18 mouse cellular contexts compared by ENCODE assay signal in genomic region chr14:33194241-33194640, GRCm38 (mm10). TPM values are rescaled to one million over a fixed set of nuclear protein-coding genes. Genes with fewer than 3 reads are reported as not detected.
DNase-seq lines count a peak whose midpoint lies in the region; ATAC-seq and TF ChIP-seq lines count a peak whose summit lies in the region.
"Had no signal": no experiment of that assay in that cellular context is flagged by ENCODE, and none has a peak within 500 bp of the region (broad histone marks: within the 10 kb centered on the region; RNA-seq: fewer than 3 reads in every experiment).

No protein-coding gene starts in this region.

- TF ChIP-seq RAD21 in MEL (IDR thresholded peaks at IDR 0.05; ENCODE audit: low read depth, low read length), result no peak

- H3K9me3 ChIP-seq in MEL (replicated peaks; ENCODE audit: insufficient read depth, low read length), result no peaks in the 10 kb centered on the region
- no peaks in the 10 kb centered on the region for H3K9me3 ChIP-seq in liver, embryonic 14.5 days (ENCODE audit: control insufficient read depth, low read length)
- no peaks in the 10 kb centered on the region for H3K9me3 ChIP-seq in midbrain, embryonic 13.5 days
- H3K9me3 ChIP-seq: embryonic facial prominence, embryonic 13.5 days; hindbrain, embryonic 13.5 days; limb, embryonic 15.5 days had no signal

- H3K79me2 ChIP-seq in MEL (ENCODE audit: control insufficient read depth, insufficient read depth, low read length, poor library complexity), result no peaks in the 10 kb centered on the region

- no peak for ATAC-seq in liver, embryonic 14.5 days (ENCODE audit: insufficient read depth)
- peak; percentile 45 for ATAC-seq in monocyte, adult 5-6 weeks (replicated peaks; ENCODE audit: insufficient number of reproducible peaks, low FRiP score, low TSS enrichment, poor library complexity, severe bottlenecking)
- ATAC-seq in midbrain, embryonic 13.5 days, result no peak
- ATAC-seq: midbrain, embryonic 16.5 days had no signal

- no peaks in the 10 kb centered on the region for H3K36me3 ChIP-seq in MEL (ENCODE audit: control insufficient read depth in 1 of 2, insufficient read depth in 2 of 2, low read length in 2 of 2)
- no peaks in the 10 kb centered on the region for H3K36me3 ChIP-seq in liver, embryonic 14.5 days (replicated peaks; ENCODE audit: control insufficient read depth, insufficient read depth, low read depth)
- H3K36me3 ChIP-seq in midbrain, embryonic 13.5 days, result no peaks in the 10 kb centered on the region
- H3K36me3 ChIP-seq: embryonic facial prominence, embryonic 13.5 days; hindbrain, embryonic 13.5 days; limb, embryonic 15.5 days had no signal

- 0 out of 2 replicates have a peak overlapping the region, but pooled peaks have one; percentile 11 for H3K4me2 ChIP-seq in liver, embryonic 14.5 days (ENCODE audit: low read depth)
- no peak overlapping the region for H3K4me2 ChIP-seq in midbrain, embryonic 13.5 days (replicated peaks)
- H3K4me2 ChIP-seq: embryonic facial prominence, embryonic 13.5 days; hindbrain, embryonic 13.5 days; limb, embryonic 15.5 days had no signal

- TF ChIP-seq CTCF in MEL (IDR thresholded peaks at IDR 0.05 in 2 of 3, conservative IDR thresholded peaks at IDR 0.05 in 1 of 3; ENCODE audit: control insufficient read depth in 1 of 3, insufficient read depth in 1 of 3, low read depth in 2 of 3, low read length in 3 of 3, poor library complexity in 1 of 3, severe bottlenecking in 1 of 3), result no peak
- TF ChIP-seq CTCF in liver, embryonic 14.5 days (IDR thresholded peaks at IDR 0.05; ENCODE audit: low read depth), result no peak

- H3K4me3 ChIP-seq in MEL (ENCODE audit: control insufficient read depth in 1 of 2, insufficient read depth in 1 of 2, low read depth in 2 of 2, low read length in 2 of 2), result no peak overlapping the region
- H3K4me3 ChIP-seq in liver, embryonic 14.5 days (ENCODE audit: insufficient read depth in 1 of 2, low read depth in 2 of 2, low read length in 2 of 2), result no peak overlapping the region
- H3K4me3 ChIP-seq in midbrain, embryonic 13.5 days (replicated peaks), result no peak overlapping the region
- H3K4me3 ChIP-seq: embryonic facial prominence, embryonic 13.5 days; hindbrain, embryonic 13.5 days; limb, embryonic 15.5 days had no signal

- 19% methylated on average over 3 of the region's 3 CpGs for WGBS in liver, embryonic 14.5 days (ENCODE audit: insufficient replicate concordance)
- 82% methylated on average over 3 of the region's 3 CpGs for WGBS in midbrain, embryonic 13.5 days

- H3K27ac ChIP-seq in MEL (ENCODE audit: control insufficient read depth, low read depth, low read length), result no peak overlapping the region
- no peak overlapping the region for H3K27ac ChIP-seq in liver, embryonic 14.5 days
- H3K27ac ChIP-seq in midbrain, embryonic 13.5 days, result no peak overlapping the region
- H3K27ac ChIP-seq: embryonic facial prominence, embryonic 13.5 days; hindbrain, embryonic 13.5 days; limb, embryonic 15.5 days had no signal

- no peak overlapping the region for H3K9ac ChIP-seq in MEL (ENCODE audit: control insufficient read depth, low read depth, low read length, poor library complexity, severe bottlenecking)
- H3K9ac ChIP-seq in liver, embryonic 14.5 days (replicated peaks), result no peak overlapping the region
- H3K9ac ChIP-seq in midbrain, embryonic 13.5 days (replicated peaks), result no peak overlapping the region
- H3K9ac ChIP-seq: embryonic facial prominence, embryonic 13.5 days; hindbrain, embryonic 13.5 days; limb, embryonic 15.5 days had no signal

- no peak for TF ChIP-seq POLR2A in MEL (IDR thresholded peaks at IDR 0.05; ENCODE audit: control insufficient read depth in 1 of 2, insufficient read depth in 1 of 2, low read depth in 1 of 2, low read length in 2 of 2, poor library complexity in 1 of 2)

- no peaks in the 10 kb centered on the region for H3K27me3 ChIP-seq in MEL (ENCODE audit: control insufficient read depth in 1 of 2, insufficient read depth in 2 of 2, low read length in 2 of 2)
- no peaks in the 10 kb centered on the region for H3K27me3 ChIP-seq in liver, embryonic 14.5 days (ENCODE audit: control insufficient read depth, insufficient read depth, low read length)
- no peaks in the 10 kb centered on the region for H3K27me3 ChIP-seq in midbrain, embryonic 13.5 days
- H3K27me3 ChIP-seq: embryonic facial prominence, embryonic 13.5 days; hindbrain, embryonic 13.5 days; limb, embryonic 15.5 days had no signal

- peak; percentile 73 for DNase-seq in A20 (ENCODE audit: low read depth, low spot score)
- peak; percentile 29 for DNase-seq in MEL (ENCODE audit: low read depth, low spot score)
- DNase-seq in liver, embryonic 14.5 days (ENCODE audit: low read depth in 3 of 3, low spot score in 3 of 3), result no peak
- DNase-seq in frontal cortex, postnatal 14 days (ENCODE audit: low spot score in 2 of 2), result no peak
- no peak for DNase-seq in adrenal gland, postnatal 25 days
- DNase-seq: adrenal gland, postnatal 10 days; cerebellum, adult 9-10 months; gastrocnemius, postnatal 14 days; kidney, postnatal 4 days; layer of hippocampus, postnatal 36 days; right cerebral cortex, postnatal 25 days; thymus, adult 2 months had no signal

- no peak for TF ChIP-seq EP300 in MEL (IDR thresholded peaks at IDR 0.05; ENCODE audit: low read depth in 1 of 2, low read length in 2 of 2)
- no peak for TF ChIP-seq EP300 in liver, embryonic 14.5 days (IDR thresholded peaks at IDR 0.05; ENCODE audit: low read depth)

- peaks cover 0 to 3% of the 10 kb centered on the region in 2 experiments; a peak in 2 of 4 replicates for H3K4me1 ChIP-seq in MEL (ENCODE audit: control insufficient read depth in 1 of 2, insufficient read depth in 2 of 2, low read length in 2 of 2)
- no peaks in the 10 kb centered on the region; a peak in 1 of 4 replicates for H3K4me1 ChIP-seq in liver, embryonic 14.5 days (replicated peaks; ENCODE audit: control insufficient read depth in 2 of 2, insufficient read depth in 2 of 2, low read length in 1 of 2)
- H3K4me1 ChIP-seq in midbrain, embryonic 13.5 days (replicated peaks), result no peaks in the 10 kb centered on the region
- H3K4me1 ChIP-seq: hindbrain, embryonic 13.5 days had no signal

TF ChIP-seq in MEL, 35 proteins besides CTCF, POLR2A, EP300 and RAD21:
- TF ChIP-seq RCOR1 (IDR thresholded peaks at IDR 0.05; ENCODE audit: low read depth, low read length) (no peak), POLR2AphosphoS5 (IDR thresholded peaks at IDR 0.05; ENCODE audit: borderline replicate concordance, low read depth, low read length) (no peak), GATA1 (IDR thresholded peaks at IDR 0.05; ENCODE audit: low read depth, low read length) (no peak), HCFC1 (IDR thresholded peaks at IDR 0.05; ENCODE audit: low read depth, low read length) (no peak), CHD2 (IDR thresholded peaks at IDR 0.05; ENCODE audit: low read length) (no peak), MYB (IDR thresholded peaks at IDR 0.05; ENCODE audit: low read depth, low read length) (no peak), ELF1 (IDR thresholded peaks at IDR 0.05; ENCODE audit: low read depth, low read length) (no peak), NRF1 (IDR thresholded peaks at IDR 0.05; ENCODE audit: insufficient read depth, low read depth, low read length, poor library complexity, severe bottlenecking) (no peak), ZC3H11A (IDR thresholded peaks at IDR 0.05; ENCODE audit: low read depth, low read length) (no peak), MAX (IDR thresholded peaks at IDR 0.05; ENCODE audit: low read length) (no peak), USF2 (IDR thresholded peaks at IDR 0.05; ENCODE audit: borderline replicate concordance in 1 of 2, insufficient read depth in 1 of 2, low read depth in 1 of 2, low read length in 2 of 2) (no peak), SIN3A (IDR thresholded peaks at IDR 0.05; ENCODE audit: low read length) (no peak), SMC3 (IDR thresholded peaks at IDR 0.05; ENCODE audit: low read depth, low read length) (no peak), POLR2AphosphoS2 (IDR thresholded peaks at IDR 0.05; ENCODE audit: low read length) (no peak), ZMIZ1 (IDR thresholded peaks at IDR 0.05; ENCODE audit: low read depth, low read length) (no peak), NELFE (IDR thresholded peaks at IDR 0.05; ENCODE audit: low read depth, low read length) (no peak), ZNF384 (IDR thresholded peaks at IDR 0.05; ENCODE audit: low read depth, low read length) (no peak), KAT2A (conservative IDR thresholded peaks at IDR 0.05; ENCODE audit: low read depth, low read length) (no peak)

RNA-seq across cellular contexts. Expression of gene Wdfy4, which starts 8.9 kb away (rescaled TPM):
- total RNA-seq in MEL (2012; rRNA removed), result 25.0 and 27.0 TPM in 2 replicates
- 10 to 100 TPM; 30.9 to 34.8 TPM for polyA plus RNA-seq in MEL (2012; ENCODE audit: insufficient read depth in 1 of 2, insufficient read length in 2 of 2, low read depth in 1 of 2, low replicate concordance in 2 of 2, missing spikeins in 1 of 2)
- polyA plus RNA-seq in liver, embryonic 14.5 days (2012; rRNA removed), result 1.2 and 2.6 TPM in 2 replicates
- polyA plus RNA-seq in liver, embryonic 14.5 days (2014; fragmentation: Nextera tagmentation; extraction: Ambion mirVana), result 1.2 TPM in 2 replicates
- total RNA-seq in monocyte, adult 5-6 weeks (2017), result 61.0 to 91.5 TPM (median 84.2 TPM) in 3 replicates
- 0.05 and 0.09 TPM in 2 replicates for polyA plus RNA-seq in midbrain, embryonic 13.5 days (2015; fragmentation: Nextera tagmentation; extraction: Ambion mirVana)
- 0.90 and 2.0 TPM in 2 replicates for total RNA-seq in adrenal gland, postnatal 25 days (2021)

RNA-seq across cellular contexts. Expression of gene Arhgap22, which starts 19.6 kb away (rescaled TPM):
- 0.07 TPM in 1 of 2 replicates, not detected in the other for total RNA-seq in MEL (2012; rRNA removed)
- polyA plus RNA-seq in MEL (2012; ENCODE audit: insufficient read depth in 1 of 2, insufficient read length in 2 of 2, low read depth in 1 of 2, low replicate concordance in 2 of 2, missing spikeins in 1 of 2), result under 1 TPM in 1 of 2 experiments, not detected in 1; 0.11 TPM
- polyA plus RNA-seq in liver, embryonic 14.5 days (2012; rRNA removed), result 2.0 and 2.3 TPM in 2 replicates
- 2.6 and 3.3 TPM in 2 replicates for polyA plus RNA-seq in liver, embryonic 14.5 days (2014; fragmentation: Nextera tagmentation; extraction: Ambion mirVana)
- 1.6 TPM in 1 of 3 replicates, not detected in the others for total RNA-seq in monocyte, adult 5-6 weeks (2017)
- polyA plus RNA-seq in midbrain, embryonic 13.5 days (2015; fragmentation: Nextera tagmentation; extraction: Ambion mirVana), result 0.44 and 0.48 TPM in 2 replicates
- total RNA-seq in adrenal gland, postnatal 25 days (2021), result 4.0 and 5.7 TPM in 2 replicates

Comparison
In these comparisons a context has a peak if more than half of its experiments do, and no peak if none do; other contexts are left out.
1. DNase-seq: peak in A20 (single experiment) and MEL (single experiment); none in liver, embryonic 14.5 days (0 of 3), frontal cortex, postnatal 14 days (0 of 2) and adrenal gland, postnatal 25 days (single experiment).